Mouse (Mus musculus) limb, embryonic 14.5 days (tissue): ENCODE data around the gene Prkaa1. TPM values are rescaled to one million over a fixed set of nuclear protein-coding genes. Genes with fewer than 3 reads are reported as not detected.
"Not testable (repeated sequence)": the region's sequence is repeated elsewhere in the genome, so short reads cannot be mapped to it uniquely, and the experiment has no call there.

Experiments used
- ATAC-seq: fragments of 200-750 bp; cut with Nextera tagmentation; 2 replicates; pipeline ENCODE4 v1.8.0; 2017; ENCODE audit warnings: low read depth, moderate number of reproducible peaks, moderate TSS enrichment; ENCODE audit not compliant: low FRiP score
- DNase-seq: peaks from one replicate; pipeline ENCODE4 v3.0.0-alpha.2; 2015; ENCODE audit warnings: low spot score
- H3K27ac ChIP-seq: fragments of 300-500 bp; sonication (generic); replicated peaks from 2 replicates; pipeline ENCODE4 v1.5.1; 2014; ENCODE audit warnings: low read depth, mild to moderate bottlenecking, low read length, moderate library complexity, mixed read lengths
- H3K27me3 ChIP-seq: fragments of 300-500 bp; sonication (generic); 2 replicates; pipeline ENCODE4 v1.6.1; 2014; ENCODE audit warnings: low read length, mixed read lengths; ENCODE audit not compliant: control insufficient read depth, insufficient read depth
- H3K36me3 ChIP-seq: fragments of 300-500 bp; sonication (generic); 2 replicates; pipeline ENCODE4 v1.6.1; 2014; ENCODE audit warnings: mild to moderate bottlenecking, low read length, moderate library complexity, mixed read lengths; ENCODE audit not compliant: control insufficient read depth, insufficient read depth
- H3K4me1 ChIP-seq: fragments of 300-500 bp; sonication (generic); 2 replicates; pipeline ENCODE4 v1.6.1; 2014; ENCODE audit warnings: antibody characterized with exemption, low read length, mixed read lengths; ENCODE audit not compliant: control insufficient read depth, insufficient read depth
- H3K4me2 ChIP-seq: fragments of 300-500 bp; sonication (generic); replicated peaks from 2 replicates; pipeline ENCODE4 v1.6.1; 2014; ENCODE audit warnings: low read depth, mild to moderate bottlenecking, low read length, moderate library complexity; ENCODE audit not compliant: severe bottlenecking
- H3K4me3 ChIP-seq: fragments of 300-500 bp; sonication (generic); replicated peaks from 2 replicates; pipeline ENCODE4 v1.5.1; 2014; ENCODE audit warnings: low read length
- H3K9ac ChIP-seq: fragments of 300-500 bp; sonication (generic); 2 replicates; pipeline ENCODE4 v1.6.1; 2014; ENCODE audit warnings: mild to moderate bottlenecking, low read depth, low read length, moderate library complexity; ENCODE audit not compliant: severe bottlenecking
- H3K9me3 ChIP-seq: fragments of 300-500 bp; sonication (generic); 2 replicates; pipeline ENCODE4 v1.6.1; 2016; ENCODE audit warnings: low read length; ENCODE audit not compliant: control insufficient read depth
- POLR2A ChIP-seq: fragments of 200-500 bp; IDR thresholded peaks from 2 replicates; pipeline ENCODE4 v1.8.0; 2012; ENCODE audit warnings: inconsistent platforms, mild to moderate bottlenecking, moderate library complexity, borderline replicate concordance; ENCODE audit not compliant: insufficient read depth, insufficient read length; ENCODE audit errors: extremely low read depth
- WGBS: fragments of 180-500 bp; shearing (Covaris S2); extraction: QIAGEN DNeasy Blood & Tissue Kit; methylation state at CpG from one replicate; pipeline ENCODE4 v1.1.7; 2014; 5-methylcytosine and 5-hydroxymethylcytosine counted together
- polyA plus RNA-seq, 2 experiments: library from polyadenylated mRNA; depleted of rRNA in 1 of 2; stranded (reverse) in 1 of 2; unstranded in 1 of 2; fragments of >200 nt; fragmentation: Nextera tagmentation in 1 of 2; extraction: Ambion mirVana in 1 of 2; gene quantifications; 2 replicates each; pipeline versions ENCODE4 v1.2.1 to v1.2.3; 2012 to 2014

The Prkaa1 gene
- polyA plus RNA-seq, 2 experiments, result 13.5 to 17.7 TPM

DNA sequence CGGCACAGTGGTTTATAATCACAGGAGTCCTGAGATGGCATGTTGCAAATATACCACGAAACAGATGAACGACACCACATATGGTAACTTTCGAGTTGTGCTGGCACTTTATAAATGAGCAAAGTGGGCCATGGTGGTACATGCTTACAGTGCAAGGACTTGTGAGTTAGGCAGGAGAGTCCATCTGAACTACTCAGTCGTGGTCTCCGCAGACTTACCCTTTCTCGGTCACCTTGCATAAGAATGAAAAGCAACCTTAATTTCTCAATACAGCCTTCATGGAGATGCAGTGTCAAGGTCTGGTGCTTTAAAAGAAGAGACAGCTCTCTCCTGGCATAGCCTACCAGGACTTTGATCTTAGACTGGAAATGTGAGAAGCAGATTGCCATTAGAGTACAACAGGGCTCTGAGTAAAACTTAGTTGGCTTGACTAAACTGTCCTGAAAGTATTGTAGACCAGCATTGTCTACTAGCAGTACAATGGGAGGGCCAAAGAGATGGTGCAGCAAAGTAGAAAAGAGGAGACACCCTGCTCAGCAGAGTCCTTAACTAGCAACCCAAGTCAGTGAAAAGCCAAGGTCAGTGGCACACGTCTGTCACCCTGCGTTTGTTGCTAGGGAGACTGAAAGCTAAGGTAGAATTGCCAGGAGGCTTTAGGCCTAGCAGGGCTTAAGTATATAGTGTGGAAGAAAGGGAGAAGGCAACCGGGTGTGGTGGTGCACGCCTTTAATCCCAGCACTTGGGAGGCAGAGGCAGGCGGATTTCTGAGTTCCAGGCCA, 21.9 kb upstream of the Prkaa1 start:
- no peak overlapping the region for H3K4me3 ChIP-seq
- no peaks in the 10 kb centered on the region for H3K9me3 ChIP-seq
- no peak overlapping the region for H3K4me2 ChIP-seq
- TF ChIP-seq POLR2A, result no peak
- no peak for ATAC-seq
- DNase-seq, result no peak
- H3K27ac ChIP-seq, result no peak overlapping the region
- H3K9ac ChIP-seq, result no peak overlapping the region
- WGBS, result 89% methylated on average over 12 of the region's 12 CpGs
- peaks cover 57% of the 10 kb centered on the region for H3K36me3 ChIP-seq
- H3K4me1 ChIP-seq, result peaks cover 7% of the 10 kb centered on the region
- no peaks in the 10 kb centered on the region for H3K27me3 ChIP-seq

DNA sequence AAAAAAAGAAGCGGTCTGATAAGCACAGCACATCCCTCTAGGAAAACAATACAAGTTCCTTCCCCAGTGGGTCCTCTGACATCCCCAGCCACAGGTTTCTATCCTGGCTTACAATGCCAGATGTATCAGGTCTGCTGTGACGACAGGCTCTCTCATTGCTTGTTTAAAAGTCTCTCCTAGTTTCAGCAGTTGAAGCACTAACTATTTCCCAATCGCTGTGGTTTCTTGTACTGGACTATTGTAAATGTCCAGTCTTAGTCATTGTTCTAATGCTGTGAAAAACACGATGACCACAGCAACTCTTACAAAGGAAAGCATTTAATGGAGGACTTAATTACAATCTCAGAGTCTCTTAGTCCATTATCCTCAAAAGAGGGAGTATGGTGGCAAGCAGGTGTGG, 17.2 kb upstream of the Prkaa1 start:
- H3K4me2 ChIP-seq, result no peak overlapping the region
- ATAC-seq (no peak), DNase-seq (no peak)
- TF ChIP-seq POLR2A, result no peak
- H3K4me1 ChIP-seq, result no peaks in the 10 kb centered on the region
- no peaks in the 10 kb centered on the region for H3K27me3 ChIP-seq
- H3K27ac ChIP-seq, result no peak overlapping the region
- 76% methylated on average over 4 of the region's 4 CpGs for WGBS
- no peak overlapping the region for H3K4me3 ChIP-seq
- H3K9me3 ChIP-seq, result no peaks in the 10 kb centered on the region
- peaks cover 18% of the 10 kb centered on the region for H3K36me3 ChIP-seq
- H3K9ac ChIP-seq, result no peak overlapping the region

DNA sequence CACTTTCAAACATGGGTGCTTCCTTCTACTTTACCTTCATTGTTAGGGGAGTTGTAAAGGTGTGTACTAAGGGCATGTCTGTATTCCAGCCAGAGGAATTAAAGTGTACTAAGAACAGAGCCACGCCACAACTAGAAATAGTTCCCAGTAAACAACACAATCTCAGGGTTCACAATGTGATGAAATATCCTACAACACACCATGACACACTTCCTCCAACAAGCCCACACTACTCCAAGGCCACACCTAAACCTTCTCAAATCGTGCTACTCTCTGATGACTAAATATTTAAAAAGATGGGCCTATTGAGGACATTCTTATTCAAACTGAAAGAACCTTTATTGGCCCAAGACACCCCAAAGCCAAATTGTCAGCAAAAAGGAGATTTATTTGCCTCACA, 16.2 kb upstream of the Prkaa1 start:
- no peak overlapping the region for H3K9ac ChIP-seq

DNA sequence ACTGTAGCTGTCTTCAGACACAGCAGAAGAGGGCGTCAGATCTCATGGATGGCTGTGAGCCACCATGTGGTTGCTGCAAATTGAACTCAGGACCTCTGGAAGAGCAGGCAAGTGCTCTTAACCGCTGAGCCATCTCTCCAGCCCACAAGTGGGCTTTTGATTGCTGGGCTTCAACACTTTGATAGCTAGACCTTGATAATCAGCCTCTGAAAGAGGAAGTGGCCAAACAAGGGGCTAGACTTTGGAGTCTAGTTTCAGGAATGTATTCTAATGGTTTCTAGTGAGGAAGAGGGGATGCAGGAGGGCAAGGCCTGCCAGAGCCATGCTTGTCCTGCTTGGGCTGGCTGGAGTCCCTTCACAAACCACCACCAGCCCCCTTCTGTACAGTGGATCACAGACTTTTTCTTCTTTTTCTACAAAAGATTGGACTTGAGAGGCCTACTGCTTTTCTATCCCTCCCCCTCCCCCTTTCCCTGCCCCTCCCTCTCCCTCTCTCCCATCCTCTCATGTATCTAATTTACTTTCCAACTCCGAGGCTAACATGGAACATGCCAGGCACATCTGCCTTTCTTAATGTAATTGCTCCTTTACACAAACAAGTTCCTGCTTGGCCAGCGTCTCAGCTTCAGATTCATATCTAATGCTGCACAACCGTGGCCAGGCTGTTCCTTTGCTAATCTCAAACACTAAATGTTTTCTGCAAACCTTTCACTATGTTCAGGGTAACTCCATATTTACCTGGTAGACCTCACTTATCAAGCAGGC, 15.3 kb upstream of the Prkaa1 start:
- Histone ChIP-seq H3K9ac (no peak overlapping the region), H3K27ac (no peak overlapping the region), H3K27me3 (no peaks in the 10 kb centered on the region), H3K4me1 (no peaks in the 10 kb centered on the region), H3K4me3 (no peak overlapping the region), H3K9me3 (no peaks in the 10 kb centered on the region), H3K36me3 (peaks cover 2% of the 10 kb centered on the region), H3K4me2 (no peak overlapping the region)
- WGBS, result 62% methylated on average over 5 of the region's 5 CpGs
- DNase-seq (no peak), ATAC-seq (no peak)
- TF ChIP-seq POLR2A, result no peak

More for the DNA sequence above, 16.2 kb upstream of the Prkaa1 start:
- WGBS, result 87% methylated on average over 2 of the region's 2 CpGs
- Histone ChIP-seq H3K4me1 (no peaks in the 10 kb centered on the region), H3K27me3 (no peaks in the 10 kb centered on the region), H3K27ac (no peak overlapping the region), H3K4me3 (no peak overlapping the region), H3K4me2 (no peak overlapping the region), H3K9me3 (no peaks in the 10 kb centered on the region), H3K36me3 (peaks cover 7% of the 10 kb centered on the region)
- TF ChIP-seq POLR2A, result no peak
- DNase-seq, result no peak
- ATAC-seq, result no peak

DNA sequence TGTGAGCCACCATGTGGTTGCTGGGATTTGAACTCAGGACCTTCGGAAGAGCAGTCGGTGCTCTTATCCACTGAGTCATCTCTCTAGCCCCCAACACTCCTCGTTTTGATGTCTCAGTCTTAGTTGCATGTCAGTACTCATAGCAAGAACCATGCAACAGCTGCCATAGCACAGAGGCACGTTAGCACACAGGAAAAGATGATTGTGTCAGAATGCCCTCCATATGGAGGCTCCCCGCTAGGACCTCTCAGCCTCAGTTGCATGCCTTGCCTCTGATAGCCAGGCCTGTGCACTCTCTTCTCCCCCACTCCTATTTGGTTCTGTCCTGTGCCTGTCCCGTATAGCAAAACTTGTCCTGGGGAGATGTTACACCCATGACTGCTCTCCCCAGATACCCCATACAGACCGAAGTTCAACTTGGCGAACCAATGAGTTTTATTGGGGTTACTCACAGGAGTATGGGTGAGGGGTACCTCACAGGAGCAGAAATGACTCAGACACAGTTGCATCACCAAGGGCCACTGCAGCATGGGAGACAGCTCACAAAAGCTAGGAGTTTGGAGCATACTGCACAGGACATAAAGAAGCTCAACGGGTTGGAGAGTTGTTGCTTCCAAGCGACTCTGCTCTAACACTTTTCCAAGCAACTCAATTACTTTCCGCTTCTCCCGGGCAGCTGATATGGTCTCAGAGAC, 14.4 kb upstream of the Prkaa1 start:
- no peak for DNase-seq
- Histone ChIP-seq H3K4me2 (no peak overlapping the region), H3K9me3 (no peaks in the 10 kb centered on the region), H3K36me3 (no peaks in the 10 kb centered on the region; the same call in 1 of the 2 replicates), H3K4me3 (no peak overlapping the region), H3K27ac (no peak overlapping the region), H3K4me1 (no peaks in the 10 kb centered on the region), H3K9ac (no peak overlapping the region), H3K27me3 (no peaks in the 10 kb centered on the region)
- no peak for ATAC-seq
- no peak for TF ChIP-seq POLR2A
- 88% methylated on average over 12 of the region's 12 CpGs for WGBS

DNA sequence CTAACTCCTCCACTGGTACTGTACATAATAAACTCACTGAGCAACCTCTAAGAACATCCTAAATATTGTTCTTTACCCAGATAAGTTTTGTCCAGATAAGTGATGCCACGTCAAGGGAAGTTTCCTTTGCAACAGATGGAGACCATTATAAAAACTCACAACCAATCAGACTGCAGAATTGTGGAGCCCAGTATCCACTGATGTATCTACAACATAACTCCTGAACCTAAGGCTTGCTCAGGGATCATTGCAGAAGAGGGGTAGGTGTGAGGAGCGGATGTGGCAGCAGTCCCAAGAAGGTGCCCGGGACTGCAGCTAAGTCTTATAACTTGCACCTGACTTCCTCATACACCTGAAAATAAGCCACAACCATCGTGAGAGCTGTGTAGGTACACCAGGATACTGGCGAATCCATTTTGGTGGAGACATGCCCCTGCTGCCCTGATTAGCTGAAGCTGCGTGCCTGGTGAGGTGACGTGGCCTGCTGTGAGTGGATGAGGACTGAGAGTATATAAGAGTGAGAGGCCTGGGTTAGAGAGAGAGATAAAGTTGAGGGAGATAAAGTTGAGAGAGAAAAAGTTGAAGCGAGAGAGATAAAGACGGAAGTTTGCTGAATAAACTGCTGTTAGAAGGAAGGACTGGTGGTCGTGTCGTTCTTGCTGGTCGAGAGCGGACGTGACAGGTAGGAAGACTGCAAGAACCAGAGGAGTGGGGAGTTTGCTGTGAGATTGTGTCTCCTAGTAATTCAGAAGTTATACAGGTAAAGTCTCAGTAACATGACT, 12.6 kb upstream of the Prkaa1 start:
- not testable (repeated sequence) for H3K27me3 ChIP-seq, H3K4me3 ChIP-seq, ATAC-seq, H3K4me2 ChIP-seq, H3K9me3 ChIP-seq, H3K4me1 ChIP-seq, H3K27ac ChIP-seq, H3K36me3 ChIP-seq, DNase-seq, H3K9ac ChIP-seq
- 88% methylated on average over 14 of the region's 14 CpGs for WGBS
